ENCODE assay signal across 29 mouse cellular contexts in the genomic region with DNA sequence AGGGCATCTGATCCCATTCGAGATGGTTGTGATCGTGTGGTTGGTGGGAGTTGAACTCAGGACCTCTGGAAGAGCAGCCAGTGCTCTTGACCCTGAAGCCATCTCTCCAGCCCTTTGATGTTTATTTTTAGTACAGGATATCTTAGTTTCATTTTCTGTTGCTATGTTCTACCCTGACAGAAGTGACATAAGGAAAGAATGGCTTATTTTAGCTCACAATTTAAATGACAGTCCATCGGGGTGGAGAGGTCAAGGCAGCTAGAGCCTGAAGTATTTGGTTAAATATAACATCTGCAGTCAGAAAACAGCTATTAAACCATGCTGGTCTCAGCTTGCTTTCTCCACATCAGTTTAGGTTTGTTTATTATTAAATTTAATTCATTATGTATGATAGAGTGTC. TPM values are rescaled to one million over a fixed set of nuclear protein-coding genes. Genes with fewer than 3 reads are reported as not detected.
A peak's percentile ranks its signal among the peaks of the same experiment; 100 is the strongest.
DNase-seq lines count a peak whose midpoint lies in the region; ATAC-seq and TF ChIP-seq lines count a peak whose summit lies in the region.
"Had no signal": no experiment of that assay in that cellular context is flagged by ENCODE, and none has a peak within 500 bp of the region (broad histone marks: within the 10 kb centered on the region; RNA-seq: fewer than 3 reads in every experiment).

No protein-coding gene starts in this region.

- H3K9ac ChIP-seq in heart, embryonic 13.5 days, result no peak overlapping the region
- no peak overlapping the region for H3K9ac ChIP-seq in kidney, postnatal 0 days (ENCODE audit: low read depth, low read length)
- H3K9ac ChIP-seq in lung, embryonic 16.5 days (ENCODE audit: low read length), result no peak overlapping the region
- H3K9ac ChIP-seq: embryonic facial prominence, embryonic 15.5 days; hindbrain, embryonic 12.5 days had no signal

- no peak overlapping the region for H3K4me3 ChIP-seq in heart, embryonic 13.5 days
- no peak overlapping the region for H3K4me3 ChIP-seq in kidney, postnatal 0 days (replicated peaks; ENCODE audit: low read depth, low read length)
- no peak overlapping the region for H3K4me3 ChIP-seq in lung, embryonic 16.5 days (ENCODE audit: low read length)
- no peak overlapping the region for H3K4me3 ChIP-seq in lung, adult 2 months (replicated peaks; ENCODE audit: extremely low read depth, low read depth, low read length)
- no peak overlapping the region for H3K4me3 ChIP-seq in kidney, adult 2 months (ENCODE audit: insufficient read depth, low read depth, low read length)
- H3K4me3 ChIP-seq: embryonic facial prominence, embryonic 15.5 days; erythroblast, embryonic 14.5 days; forebrain, embryonic 10.5 days; gastrocnemius, adult 2 months; hindbrain, embryonic 12.5 days had no signal

- 45% methylated on average over 3 of the region's 3 CpGs for WGBS in heart, embryonic 13.5 days
- WGBS in kidney, postnatal 0 days, result 51% methylated on average over 3 of the region's 3 CpGs
- 35% methylated on average over 3 of the region's 3 CpGs for WGBS in lung, embryonic 16.5 days
- WGBS in lung, adult 2 months, result 33% methylated on average over 3 of the region's 3 CpGs
- 62% methylated on average over 3 of the region's 3 CpGs for WGBS in kidney, adult 2 months

- TF ChIP-seq POLR2A in lung, adult 2 months (IDR thresholded peaks at IDR 0.05; ENCODE audit: borderline replicate concordance, extremely low read depth, low read depth, low read length), result no peak
- TF ChIP-seq POLR2A in kidney, adult 2 months (IDR thresholded peaks at IDR 0.05; ENCODE audit: low read depth, low read length), result no peak

- H3K4me1 ChIP-seq in heart, embryonic 13.5 days, result peaks cover 27% of the 10 kb centered on the region
- no peaks in the 10 kb centered on the region for H3K4me1 ChIP-seq in kidney, postnatal 0 days (replicated peaks; ENCODE audit: insufficient read depth, low read length)
- peaks cover 3% of the 10 kb centered on the region; the same call in 1 of the 2 replicates for H3K4me1 ChIP-seq in lung, embryonic 16.5 days (replicated peaks; ENCODE audit: control insufficient read depth, insufficient read depth, low read length)
- no peaks in the 10 kb centered on the region for H3K4me1 ChIP-seq in lung, adult 2 months (ENCODE audit: control insufficient read depth, insufficient read depth, low read length)
- no peaks in the 10 kb centered on the region for H3K4me1 ChIP-seq in kidney, adult 2 months (ENCODE audit: control insufficient read depth, insufficient read depth, low read length)
- H3K4me1 ChIP-seq: embryonic facial prominence, embryonic 15.5 days; hindbrain, embryonic 12.5 days had no signal

- no peak overlapping the region for H3K4me2 ChIP-seq in heart, embryonic 13.5 days
- no peak overlapping the region for H3K4me2 ChIP-seq in kidney, postnatal 0 days (ENCODE audit: low read length)
- H3K4me2 ChIP-seq in lung, embryonic 16.5 days (ENCODE audit: low read depth, low read length), result no peak overlapping the region
- H3K4me2 ChIP-seq: embryonic facial prominence, embryonic 15.5 days; hindbrain, embryonic 12.5 days had no signal

- no peak for ATAC-seq in heart, embryonic 13.5 days (ENCODE audit: extremely low read depth, insufficient number of reproducible peaks, low FRiP score, low TSS enrichment)
- no peak for ATAC-seq in kidney, postnatal 0 days (replicated peaks; ENCODE audit: low FRiP score, low read depth)
- peak; percentile 81 for ATAC-seq in lung, embryonic 16.5 days (ENCODE audit: low read depth)
- ATAC-seq: forebrain, embryonic 14.5 days; hindbrain, embryonic 16.5 days; inflammation-experienced regulatory T-cells, adult 6 months; intestine, postnatal 0 days had no signal

- no peaks in the 10 kb centered on the region for H3K9me3 ChIP-seq in heart, embryonic 13.5 days
- no peaks in the 10 kb centered on the region for H3K9me3 ChIP-seq in kidney, postnatal 0 days (replicated peaks; ENCODE audit: low read length)
- no peaks in the 10 kb centered on the region for H3K9me3 ChIP-seq in lung, embryonic 16.5 days (ENCODE audit: control insufficient read depth, low read length)
- H3K9me3 ChIP-seq: embryonic facial prominence, embryonic 15.5 days; forebrain, embryonic 10.5 days; G1E; hindbrain, embryonic 12.5 days had no signal

- no peaks in the 10 kb centered on the region for H3K36me3 ChIP-seq in heart, embryonic 13.5 days
- H3K36me3 ChIP-seq in kidney, postnatal 0 days (ENCODE audit: insufficient read depth, low read length), result no peaks in the 10 kb centered on the region
- no peaks in the 10 kb centered on the region for H3K36me3 ChIP-seq in lung, embryonic 16.5 days (ENCODE audit: control insufficient read depth, insufficient read depth, low read length)
- no peaks in the 10 kb centered on the region for H3K36me3 ChIP-seq in kidney, adult 2 months (ENCODE audit: control insufficient read depth, insufficient read depth, low read length)
- H3K36me3 ChIP-seq: embryonic facial prominence, embryonic 15.5 days; forebrain, embryonic 10.5 days; hindbrain, embryonic 12.5 days had no signal

- no peak for DNase-seq in heart, adult 18-20 months
- peak; percentile 55 for DNase-seq in kidney, postnatal 0 days (ENCODE audit: low spot score)
- no peak for DNase-seq in kidney, adult 11 months
- DNase-seq in lung, adult 2 months, result no peak
- DNase-seq in kidney, adult 2 months, result no peak
- DNase-seq: adrenal gland, postnatal 10 days; cerebellum, adult 11 months; cerebellum, adult 8-10 months; cerebellum, postnatal 14 days; embryo, embryonic 11 days; gastrocnemius, adult 2 months; gastrocnemius, postnatal 25 days had no signal

- H3K27ac ChIP-seq in heart, embryonic 13.5 days (replicated peaks), result peak overlapping the region; percentile 86
- no peak overlapping the region for H3K27ac ChIP-seq in kidney, postnatal 0 days
- peak overlapping the region; percentile 87 for H3K27ac ChIP-seq in lung, embryonic 16.5 days (ENCODE audit: low read length)
- no peak overlapping the region for H3K27ac ChIP-seq in kidney, adult 2 months (ENCODE audit: insufficient read depth, low read depth, low read length)
- H3K27ac ChIP-seq: embryonic facial prominence, embryonic 15.5 days; forebrain, embryonic 10.5 days; gastrocnemius, adult 2 months; hindbrain, embryonic 12.5 days had no signal

- peaks cover 6% of the 10 kb centered on the region; the same call in 1 of the 2 replicates for H3K27me3 ChIP-seq in heart, embryonic 13.5 days (replicated peaks)
- H3K27me3 ChIP-seq in kidney, postnatal 0 days (ENCODE audit: insufficient read depth, low read length), result no peaks in the 10 kb centered on the region
- no peaks in the 10 kb centered on the region for H3K27me3 ChIP-seq in lung, embryonic 16.5 days (ENCODE audit: control insufficient read depth, insufficient read depth, low read depth, low read length)
- no peaks in the 10 kb centered on the region for H3K27me3 ChIP-seq in kidney, adult 2 months (replicated peaks; ENCODE audit: control insufficient read depth, insufficient read depth, low read length)
- H3K27me3 ChIP-seq: embryonic facial prominence, embryonic 15.5 days; hindbrain, embryonic 12.5 days had no signal

- TF ChIP-seq CTCF in kidney, postnatal 0 days (IDR thresholded peaks at IDR 0.05; ENCODE audit: low read depth), result no peak
- no peak for TF ChIP-seq CTCF in lung, adult 2 months (IDR thresholded peaks at IDR 0.05; ENCODE audit: insufficient read depth, low read length)
- TF ChIP-seq CTCF in kidney, adult 2 months (conservative IDR thresholded peaks at IDR 0.05; ENCODE audit: insufficient read depth, insufficient read length, low read depth, low read length), result no peak

RNA-seq across cellular contexts. Expression of gene Tex19.2, which starts 2.7 kb away (rescaled TPM):
- polyA plus RNA-seq in heart, embryonic 13.5 days (2015; fragmentation: Nextera tagmentation; extraction: Ambion mirVana), result not detected in 2 replicates
- total RNA-seq in heart, adult 18-20 months (2021), result not detected
- 0.05 TPM in 1 of 2 replicates, not detected in the other for polyA plus RNA-seq in kidney, postnatal 0 days (2015; fragmentation: Nextera tagmentation; extraction: Ambion mirVana)
- polyA plus RNA-seq in lung, embryonic 16.5 days (2015; fragmentation: Nextera tagmentation; extraction: Ambion mirVana), result not detected in 2 replicates
- not detected in 2 replicates for polyA plus RNA-seq in lung, adult 2 months (2012; rRNA removed)
- polyA plus RNA-seq in kidney, adult 2 months (2012; rRNA removed), result not detected in 2 replicates
- total RNA-seq: adrenal gland, postnatal 10 days; adrenal gland, postnatal 4 days; common myeloid progenitor, adult 5-6 weeks; gastrocnemius, adult 2 months; gastrocnemius, postnatal 25 days; granulocyte monocyte progenitor cell, adult 5-6 weeks; heart, postnatal 25 days had no signal
- polyA plus RNA-seq: brain, embryonic 14.5 days; embryonic facial prominence, embryonic 11.5 days; embryonic facial prominence, embryonic 15.5 days; erythroblast, embryonic 14.5 days; forebrain, embryonic 14.5 days; hindbrain, embryonic 12.5 days; hindbrain, embryonic 16.5 days; inflammation-experienced regulatory T-cells, adult 6 months had no signal

RNA-seq across cellular contexts. Expression of gene Tex19.1, which starts 24.8 kb away (rescaled TPM):
- not detected in 2 replicates for polyA plus RNA-seq in heart, embryonic 13.5 days (2015; fragmentation: Nextera tagmentation; extraction: Ambion mirVana)
- total RNA-seq in heart, adult 18-20 months (2021), result not detected
- 0.13 TPM in 1 of 2 replicates, not detected in the other for polyA plus RNA-seq in kidney, postnatal 0 days (2015; fragmentation: Nextera tagmentation; extraction: Ambion mirVana)
- not detected in 2 replicates for polyA plus RNA-seq in lung, embryonic 16.5 days (2015; fragmentation: Nextera tagmentation; extraction: Ambion mirVana)
- polyA plus RNA-seq in lung, adult 2 months (2012; rRNA removed), result not detected in 2 replicates
- not detected in 2 replicates for polyA plus RNA-seq in kidney, adult 2 months (2012; rRNA removed)
- total RNA-seq: adrenal gland, postnatal 10 days; adrenal gland, postnatal 4 days; common myeloid progenitor, adult 5-6 weeks; G1E; gastrocnemius, adult 2 months; gastrocnemius, postnatal 25 days; granulocyte monocyte progenitor cell, adult 5-6 weeks; heart, postnatal 25 days had no signal
- polyA plus RNA-seq: brain, embryonic 14.5 days; embryonic facial prominence, embryonic 11.5 days; erythroblast, embryonic 14.5 days; forebrain, embryonic 10.5 days; forebrain, embryonic 14.5 days; G1E; hindbrain, embryonic 12.5 days; hindbrain, embryonic 16.5 days; inflammation-experienced regulatory T-cells, adult 6 months; intestine, postnatal 0 days had no signal

RNA-seq across cellular contexts. Expression of gene Uts2r, which starts 38.9 kb away (rescaled TPM):
- polyA plus RNA-seq in heart, embryonic 13.5 days (2015; fragmentation: Nextera tagmentation; extraction: Ambion mirVana), result not detected in 2 replicates
- under 1 TPM in 1 of 2 experiments, not detected in 1; 0.30 TPM for total RNA-seq in heart, adult 18-20 months (2021)
- polyA plus RNA-seq in kidney, postnatal 0 days (2015; fragmentation: Nextera tagmentation; extraction: Ambion mirVana), result not detected in 2 replicates
- polyA plus RNA-seq in lung, embryonic 16.5 days (2015; fragmentation: Nextera tagmentation; extraction: Ambion mirVana), result not detected in 2 replicates
- polyA plus RNA-seq in lung, adult 2 months (2012; rRNA removed), result 0.13 TPM in 1 of 2 replicates, not detected in the other
- polyA plus RNA-seq in kidney, adult 2 months (2012; rRNA removed), result not detected in 2 replicates
- total RNA-seq: adrenal gland, postnatal 4 days; common myeloid progenitor, adult 5-6 weeks; granulocyte monocyte progenitor cell, adult 5-6 weeks had no signal
- polyA plus RNA-seq: embryonic facial prominence, embryonic 11.5 days; forebrain, embryonic 10.5 days; forebrain, embryonic 14.5 days; G1E; inflammation-experienced regulatory T-cells, adult 6 months; intestine, postnatal 0 days had no signal

RNA-seq across cellular contexts. Expression of gene Sectm1a, which starts 40.1 kb away (rescaled TPM):
- 0.11 TPM in 1 of 2 replicates, not detected in the other for polyA plus RNA-seq in heart, embryonic 13.5 days (2015; fragmentation: Nextera tagmentation; extraction: Ambion mirVana)
- total RNA-seq in heart, adult 18-20 months (2021), result under 1 TPM in 1 of 2 experiments, not detected in 1; 0.26 TPM
- 0.63 and 0.73 TPM in 2 replicates for polyA plus RNA-seq in kidney, postnatal 0 days (2015; fragmentation: Nextera tagmentation; extraction: Ambion mirVana)
- polyA plus RNA-seq in lung, embryonic 16.5 days (2015; fragmentation: Nextera tagmentation; extraction: Ambion mirVana), result 0.58 TPM in 1 of 2 replicates, not detected in the other
- not detected in 2 replicates for polyA plus RNA-seq in lung, adult 2 months (2012; rRNA removed)
- 2.1 and 2.8 TPM in 2 replicates for polyA plus RNA-seq in kidney, adult 2 months (2012; rRNA removed)
- total RNA-seq: common myeloid progenitor, adult 5-6 weeks; gastrocnemius, adult 2 months; gastrocnemius, postnatal 25 days; granulocyte monocyte progenitor cell, adult 5-6 weeks; heart, postnatal 25 days had no signal
- polyA plus RNA-seq: brain, embryonic 14.5 days; embryonic facial prominence, embryonic 11.5 days; erythroblast, embryonic 14.5 days; forebrain, embryonic 10.5 days; forebrain, embryonic 14.5 days; G1E; hindbrain, embryonic 12.5 days; hindbrain, embryonic 16.5 days; inflammation-experienced regulatory T-cells, adult 6 months had no signal

RNA-seq across cellular contexts. Expression of gene Sectm1b, which starts 57.8 kb away (rescaled TPM):
- not detected in 2 replicates for polyA plus RNA-seq in heart, embryonic 13.5 days (2015; fragmentation: Nextera tagmentation; extraction: Ambion mirVana)
- not detected for total RNA-seq in heart, adult 18-20 months (2021)
- polyA plus RNA-seq in kidney, postnatal 0 days (2015; fragmentation: Nextera tagmentation; extraction: Ambion mirVana), result 2.0 and 2.4 TPM in 2 replicates
- 0.15 and 0.78 TPM in 2 replicates for polyA plus RNA-seq in lung, embryonic 16.5 days (2015; fragmentation: Nextera tagmentation; extraction: Ambion mirVana)
- polyA plus RNA-seq in lung, adult 2 months (2012; rRNA removed), result 0.06 and 0.51 TPM in 2 replicates
- 66.6 and 75.2 TPM in 2 replicates for polyA plus RNA-seq in kidney, adult 2 months (2012; rRNA removed)
- total RNA-seq: adrenal gland, postnatal 10 days; common myeloid progenitor, adult 5-6 weeks; gastrocnemius, adult 2 months; gastrocnemius, postnatal 25 days; granulocyte monocyte progenitor cell, adult 5-6 weeks; heart, postnatal 25 days had no signal
- polyA plus RNA-seq: brain, embryonic 14.5 days; embryonic facial prominence, embryonic 11.5 days; erythroblast, embryonic 14.5 days; forebrain, embryonic 10.5 days; forebrain, embryonic 14.5 days; G1E; hindbrain, embryonic 12.5 days; hindbrain, embryonic 16.5 days; inflammation-experienced regulatory T-cells, adult 6 months had no signal

Comparison
In these comparisons a context has a peak if more than half of its experiments do, and no peak if none do; other contexts are left out.
1. H3K27ac ChIP-seq: peak in heart, embryonic 13.5 days (single experiment) and lung, embryonic 16.5 days (single experiment); none in kidney, postnatal 0 days (single experiment) and kidney, adult 2 months (single experiment).